Mouse (Mus musculus): Measurements from ENCODE around the gene Tyrobp.

Gene Tyrobp

DNA sequence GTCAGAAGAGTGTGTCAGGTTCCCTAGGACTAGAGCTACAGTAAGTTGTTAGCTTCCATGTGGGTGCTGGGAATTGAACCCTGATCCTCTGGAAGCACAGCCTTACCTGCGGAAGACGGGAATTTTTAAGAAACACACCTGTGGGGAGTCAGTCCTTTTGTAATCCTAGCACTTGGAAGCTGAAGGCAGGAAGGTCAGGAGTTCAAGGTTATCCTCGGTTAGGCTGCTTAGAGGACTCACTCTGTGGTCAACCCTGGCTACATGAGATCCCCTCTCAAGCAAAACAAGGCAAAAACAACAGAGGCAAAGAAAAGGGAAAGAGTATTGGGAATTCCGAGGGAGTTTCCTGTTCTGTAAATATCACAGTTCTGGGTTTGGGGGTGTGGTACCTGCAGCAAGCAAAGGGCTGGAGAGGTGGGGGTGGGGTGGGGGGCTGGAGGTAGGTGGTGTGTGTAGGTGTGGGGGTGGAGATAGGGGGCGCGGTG lies 51.3 kb downstream of the Tyrobp start:
- DNase-seq: no peak
